Mouse (Mus musculus): ENCODE results near the gene Olfr911-ps1.

The Olfr911-ps1 gene

DNA sequence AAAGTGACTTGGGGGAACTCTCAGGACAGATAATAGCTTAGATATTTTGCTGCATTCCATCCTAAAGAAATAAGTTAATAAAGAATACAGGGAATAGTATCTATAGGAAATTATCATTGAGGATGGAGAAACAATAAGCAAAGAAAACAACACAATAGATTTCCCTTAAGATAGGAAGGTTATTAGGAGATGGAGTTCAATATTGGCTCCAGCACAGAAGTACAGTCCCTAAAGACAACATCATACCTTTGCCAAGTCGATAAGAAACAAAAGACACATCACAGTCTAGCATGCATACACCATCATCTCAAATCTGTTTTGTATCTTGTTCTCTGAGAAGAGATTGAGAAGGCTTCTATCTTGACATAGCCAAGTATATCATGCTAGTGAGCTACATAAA lies at the start of gene Olfr911-ps1:
Olfr911-ps1 (plus strand) TSS at position 301 of the 400 bp plus-strand sequence.
- DNase-seq = no peak

DNA sequence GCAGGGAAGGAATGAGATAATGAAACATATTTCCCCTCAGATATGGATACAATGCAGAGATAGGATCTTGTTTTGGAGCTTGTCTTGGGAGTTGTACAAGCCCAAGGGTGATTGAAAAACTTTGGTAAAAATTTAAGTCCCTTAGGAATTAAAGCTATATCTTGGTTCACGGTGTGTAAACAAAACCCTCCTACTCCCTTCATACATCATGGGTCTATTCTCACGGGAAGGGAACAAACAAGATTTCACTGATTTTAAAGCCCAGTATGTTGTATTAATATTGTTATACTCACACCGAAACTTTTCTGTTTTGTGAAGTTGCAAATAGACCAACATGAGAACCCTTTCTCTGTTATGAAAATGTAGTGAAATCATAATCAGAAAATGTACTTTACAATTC lies 34.6 kb upstream of the Olfr911-ps1 start, which contains the start of gene Olfr906:
Olfr906 (plus strand) TSS at position 301 of the 400 bp plus-strand sequence.
- no peak for DNase-seq

DNA sequence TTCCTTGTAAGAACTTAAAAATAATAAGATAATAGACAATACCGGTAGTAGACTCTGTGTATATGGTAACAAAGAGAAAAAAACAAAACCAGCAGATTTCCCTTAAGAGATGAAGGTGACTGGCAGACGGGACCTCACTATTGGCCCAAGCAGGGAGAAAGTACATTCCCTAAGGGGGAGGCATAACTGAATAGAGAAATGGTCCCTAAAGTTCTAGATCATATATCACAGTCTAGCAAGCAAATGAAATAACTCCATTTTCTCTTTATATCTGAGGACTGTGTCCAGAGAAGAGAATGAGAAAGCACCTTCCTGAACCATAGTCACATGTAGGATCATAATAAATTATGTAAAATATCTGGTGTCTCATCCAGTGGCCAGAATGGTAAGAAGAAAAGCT lies 25.9 kb upstream of the Olfr911-ps1 start, which contains the start of gene Olfr907:
Olfr907 (plus strand) TSS at position 301 of the 400 bp plus-strand sequence.
- no peak for DNase-seq

DNA sequence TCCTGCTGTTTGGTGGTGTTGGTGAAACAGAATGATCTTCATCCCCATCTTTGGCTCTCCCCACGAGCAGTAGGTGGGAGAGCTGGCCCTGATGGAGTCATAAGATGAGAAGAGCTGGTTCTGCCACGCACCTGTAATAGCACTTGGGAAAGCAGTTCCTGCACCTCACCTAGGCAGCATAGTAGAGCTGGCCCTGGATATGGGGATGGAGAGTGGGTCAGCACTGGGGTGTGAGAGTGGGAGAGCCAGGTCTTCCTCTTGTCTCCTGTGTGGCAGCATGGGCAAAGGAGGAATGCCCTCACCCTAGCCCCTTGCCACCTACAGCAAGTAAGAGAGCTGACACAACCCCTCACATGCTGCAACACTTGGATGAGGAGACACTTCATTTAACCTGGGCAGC lies 9.0 kb upstream of the Olfr911-ps1 start:
- DNase-seq = no peak

GRCm38 (mm10) chr9:38537549-38537948 lies 16.2 kb downstream of the Olfr911-ps1 start, which contains the start of gene Olfr910:
Olfr910 (plus strand) TSS chr9:38537849.
- no peak for DNase-seq
